Mouse (Mus musculus) limb, embryonic 15.5 days (tissue): Measurements from ENCODE around the gene Olfr1463. TPM values are rescaled to one million over a fixed set of nuclear protein-coding genes. Genes with fewer than 3 reads are reported as not detected.

Experiments used
- ATAC-seq: fragments of 200-750 bp; cut with Nextera tagmentation; 2 replicates; pipeline ENCODE4 v1.8.0; 2017; ENCODE audit warnings: low read depth, moderate TSS enrichment; ENCODE audit not compliant: insufficient number of reproducible peaks, low FRiP score, low TSS enrichment
- H3K27ac ChIP-seq: fragments of 300-500 bp; sonication (generic); 2 replicates; pipeline ENCODE4 v1.5.1; 2015; ENCODE audit warnings: moderate library complexity, mild to moderate bottlenecking, inconsistent platforms
- H3K27me3 ChIP-seq: fragments of 300-500 bp; sonication (generic); 2 replicates; pipeline ENCODE4 v1.6.1; 2015; ENCODE audit warnings: inconsistent platforms
- H3K36me3 ChIP-seq: fragments of 300-500 bp; sonication (generic); 2 replicates; pipeline ENCODE4 v1.6.1; 2015; ENCODE audit warnings: inconsistent platforms
- H3K4me1 ChIP-seq: fragments of 300-500 bp; sonication (generic); 2 replicates; pipeline ENCODE4 v1.6.1; 2015; ENCODE audit warnings: inconsistent platforms
- H3K4me2 ChIP-seq: fragments of 300-500 bp; sonication (generic); 2 replicates; pipeline ENCODE4 v1.6.1; 2015; ENCODE audit warnings: mild to moderate bottlenecking, inconsistent platforms
- H3K4me3 ChIP-seq: fragments of 300-500 bp; sonication (generic); 2 replicates; pipeline ENCODE4 v1.5.1; 2015; ENCODE audit warnings: mild to moderate bottlenecking, inconsistent platforms
- H3K9ac ChIP-seq: fragments of 300-500 bp; sonication (generic); 2 replicates; pipeline ENCODE4 v1.6.1; 2015; ENCODE audit warnings: inconsistent platforms
- H3K9me3 ChIP-seq: fragments of 300-500 bp; sonication (generic); 2 replicates; pipeline ENCODE4 v1.6.1; 2016; ENCODE audit warnings: inconsistent platforms
- WGBS: fragments of 180-500 bp; shearing (Covaris S2); methylation state at CpG from one replicate; pipeline ENCODE4 v1.1.7; 2015; 5-methylcytosine and 5-hydroxymethylcytosine counted together
- polyA plus RNA-seq: library from polyadenylated mRNA; unstranded; fragments of >200 nt; fragmentation: Nextera tagmentation; extraction: Ambion mirVana; gene quantifications from 2 replicates; pipeline ENCODE4 v1.2.1, GENCODE M21; 2015

The Olfr1463 gene
- polyA plus RNA-seq: not detected in 2 replicates

DNA sequence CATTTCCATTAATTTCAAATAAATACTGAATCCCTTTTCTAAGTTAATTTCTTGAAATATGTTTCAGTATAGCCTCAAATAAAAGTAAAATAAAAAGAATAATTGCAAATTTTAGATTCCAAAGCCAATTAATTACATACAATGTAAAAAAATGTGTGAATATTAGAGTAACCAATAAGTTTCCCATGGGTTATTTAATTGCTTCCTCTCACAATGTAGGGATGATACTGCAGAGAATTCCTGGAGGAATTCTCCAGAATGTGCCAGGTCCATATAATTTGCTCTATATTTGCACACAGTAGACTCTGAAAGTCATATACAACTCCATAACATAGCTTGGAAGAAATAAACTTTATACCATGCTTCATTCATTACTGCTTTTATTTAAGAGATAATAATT is at the start of gene Olfr1463:
TSS of gene Olfr1463 (plus strand) at position 301 of the 400 bp plus-strand sequence.
- H3K9me3 ChIP-seq: no peaks in the 10 kb centered on the region
- H3K27me3 ChIP-seq: no peaks in the 10 kb centered on the region
- ATAC-seq: no peak
- H3K27ac ChIP-seq: no peak within 1 kb of the TSS
- H3K4me2 ChIP-seq: no peak within 1 kb of the TSS
- no peaks in the 10 kb centered on the region for H3K4me1 ChIP-seq
- no peak within 1 kb of the TSS for H3K9ac ChIP-seq
- no peaks in the 10 kb centered on the region for H3K36me3 ChIP-seq
- no peak within 1 kb of the TSS for H3K4me3 ChIP-seq

DNA sequence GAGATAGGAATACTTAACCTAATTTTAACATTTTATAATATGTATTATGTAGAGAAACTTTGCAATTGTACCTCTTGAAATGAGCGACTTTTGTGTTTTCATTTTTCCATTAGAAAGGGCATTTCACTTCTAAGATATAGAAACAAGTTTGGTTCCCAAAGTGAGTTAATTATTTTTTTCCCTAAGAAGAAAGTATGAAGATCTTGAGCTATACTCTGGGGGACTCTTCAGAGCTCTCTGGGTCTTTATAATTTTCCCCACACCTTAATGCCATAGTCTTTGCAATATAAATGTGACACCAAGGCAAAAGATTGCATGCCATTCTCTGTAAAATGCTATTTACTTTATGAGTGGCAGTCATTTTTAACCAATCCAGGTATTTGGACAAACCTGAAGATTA is 45.7 kb upstream of the Olfr1463 start, which contains the start of gene Olfr1462:
TSS of gene Olfr1462 (plus strand) at position 301 of the 400 bp plus-strand sequence.
- WGBS: 90% methylated on average over 1 of the region's 1 CpGs
- ATAC-seq: no peak
- H3K4me3 ChIP-seq: no peak within 1 kb of the TSS
- H3K36me3 ChIP-seq: no peaks in the 10 kb centered on the region
- H3K27ac ChIP-seq: no peak within 1 kb of the TSS
- no peaks in the 10 kb centered on the region for H3K9me3 ChIP-seq
- H3K27me3 ChIP-seq: no peaks in the 10 kb centered on the region
- H3K4me2 ChIP-seq: no peak within 1 kb of the TSS
- H3K4me1 ChIP-seq: no peaks in the 10 kb centered on the region
- no peak within 1 kb of the TSS for H3K9ac ChIP-seq

DNA sequence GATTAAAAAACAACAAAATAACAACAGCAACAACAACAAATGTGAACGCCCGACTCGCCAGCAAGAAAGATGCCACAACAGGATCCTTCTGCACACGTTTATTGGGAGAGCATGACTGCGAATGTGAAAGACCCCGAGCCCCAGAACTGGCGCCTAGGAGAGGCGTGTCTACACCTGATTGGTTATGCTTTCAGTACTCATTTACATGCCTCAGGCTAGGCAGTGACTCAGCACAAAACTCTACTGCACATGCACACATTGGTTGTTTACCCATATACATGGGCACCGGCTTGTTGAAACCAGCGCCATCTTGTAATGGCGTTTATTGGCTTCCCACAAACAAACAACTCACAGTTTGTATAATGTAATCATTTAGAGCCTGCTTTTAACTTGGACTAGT is 9.5 kb upstream of the Olfr1463 start:
- Histone ChIP-seq H3K27me3 (no peaks in the 10 kb centered on the region), H3K4me3 (no peak overlapping the region)
- ATAC-seq: no peak

More for the DNA sequence above, 9.5 kb upstream of the Olfr1463 start:
- H3K4me1 ChIP-seq: no peaks in the 10 kb centered on the region
- H3K4me2 ChIP-seq: no peak overlapping the region
- H3K36me3 ChIP-seq: no peaks in the 10 kb centered on the region
- 0 out of 2 replicates have a peak, but pooled peaks cover 3% of the 10 kb centered on the region for H3K9me3 ChIP-seq
- H3K27ac ChIP-seq: no peak overlapping the region
- WGBS: 84% methylated on average over 11 of the region's 11 CpGs
- H3K9ac ChIP-seq: no peak overlapping the region

Other genes starting within 250 kb of the Olfr1463 start
- gene Olfr1451, start 236.3 kb upstream of the Olfr1463 start, polyA plus RNA-seq: not detected in 2 replicates
- gene Olfr1453, start 203.0 kb upstream of the Olfr1463 start, polyA plus RNA-seq: not detected in 2 replicates
- not detected in 2 replicates for gene Olfr1454, start 170.7 kb upstream of the Olfr1463 start, polyA plus RNA-seq
- gene Olfr1457, start 133.4 kb upstream of the Olfr1463 start, polyA plus RNA-seq: not detected in 2 replicates
- gene Olfr1458, start 124.6 kb upstream of the Olfr1463 start, polyA plus RNA-seq: not detected in 2 replicates
- not detected in 2 replicates for gene Olfr1459, start 81.8 kb upstream of the Olfr1463 start, polyA plus RNA-seq
- gene Olfr1461, start 68.3 kb upstream of the Olfr1463 start, polyA plus RNA-seq: not detected in 2 replicates
- gene Olfr1462, start 45.6 kb upstream of the Olfr1463 start, polyA plus RNA-seq: not detected in 2 replicates
- not detected in 2 replicates for gene Olfr1465, start 84.2 kb downstream of the Olfr1463 start, polyA plus RNA-seq
- not detected in 2 replicates for gene Olfr1466, start 107.5 kb downstream of the Olfr1463 start, polyA plus RNA-seq
- gene Olfr1467, start 130.9 kb downstream of the Olfr1463 start, polyA plus RNA-seq: not detected in 2 replicates
- not detected in 2 replicates for gene Olfr1469, start 176.5 kb downstream of the Olfr1463 start, polyA plus RNA-seq
- not detected in 2 replicates for gene Olfr1471, start 212.1 kb downstream of the Olfr1463 start, polyA plus RNA-seq
- not detected in 2 replicates for gene Olfr1472, start 224.8 kb downstream of the Olfr1463 start, polyA plus RNA-seq
- not detected in 2 replicates for gene Olfr1474, start 238.2 kb downstream of the Olfr1463 start, polyA plus RNA-seq
- not detected in 2 replicates for gene Olfr1475, start 248.9 kb downstream of the Olfr1463 start, polyA plus RNA-seq